Mouse (Mus musculus): ENCODE data around the gene Alpk3.
A peak's percentile ranks its signal among the peaks of the same experiment; 100 is the strongest.
"Not testable (repeated sequence)": the region's sequence is repeated elsewhere in the genome, so short reads cannot be mapped to it uniquely, and the experiment has no call there.

Gene Alpk3

DNA sequence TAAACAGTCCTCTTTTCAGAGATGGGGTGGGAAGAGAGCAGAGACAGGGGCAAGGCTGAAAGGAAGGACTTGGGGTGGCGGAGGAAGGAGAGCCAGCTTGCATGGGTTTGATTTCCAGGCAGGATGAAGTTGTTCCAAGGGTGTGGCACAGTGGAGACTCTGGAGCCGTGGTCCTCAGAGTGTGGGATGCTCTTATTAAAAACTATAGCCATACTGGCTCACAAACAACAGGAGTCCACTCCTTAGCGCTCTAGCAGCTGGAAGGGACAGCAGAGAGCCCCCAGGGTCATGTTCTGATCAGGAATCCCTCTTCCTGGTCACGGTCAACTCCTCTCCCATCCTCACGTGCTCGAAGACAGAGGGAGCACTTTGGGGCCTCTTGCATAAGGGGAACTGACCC, 76.0 kb downstream of the Alpk3 start:
- no peak for DNase-seq

DNA sequence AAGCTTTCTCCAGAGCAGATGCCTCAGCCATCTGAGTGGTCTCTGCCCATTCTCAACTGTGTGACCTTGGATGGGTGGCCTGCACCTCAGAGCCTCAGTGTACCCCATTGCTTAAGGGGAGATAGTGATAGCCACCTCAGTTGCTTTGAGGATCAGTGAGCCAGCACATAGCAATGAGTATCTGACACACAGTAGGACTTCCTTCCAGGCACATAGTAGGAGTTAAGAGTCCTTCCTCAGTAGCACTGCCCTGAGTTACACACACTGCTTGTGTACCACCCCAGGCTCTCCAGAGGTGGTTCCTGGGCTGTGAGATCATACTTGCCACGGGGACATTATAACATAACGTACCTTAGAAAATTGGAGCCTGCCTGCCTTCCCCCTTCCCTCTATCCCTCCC, 76.5 kb downstream of the Alpk3 start:
- DNase-seq: no peak

DNA sequence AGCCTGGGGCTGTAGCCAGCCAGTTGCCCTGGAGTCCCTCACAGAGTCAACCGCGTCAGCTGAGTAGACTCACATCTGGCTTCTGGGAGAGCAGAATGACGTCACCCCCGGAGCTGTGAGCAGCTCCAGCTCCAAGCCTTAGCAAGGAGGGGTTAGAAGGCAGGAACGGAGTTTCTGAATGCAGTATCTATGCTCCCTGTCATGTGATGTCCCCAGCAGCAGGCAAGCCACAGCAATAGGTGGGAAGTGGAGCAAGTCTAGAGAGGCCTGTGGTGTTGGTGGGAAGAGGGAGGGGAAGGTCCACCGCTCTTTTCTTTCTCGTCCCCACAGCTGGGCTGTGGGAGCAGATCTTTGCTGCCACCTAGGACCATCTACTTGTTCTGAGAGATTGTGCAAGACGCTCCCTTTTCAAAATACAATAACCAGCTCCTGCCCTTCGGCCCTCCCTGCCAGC, 77.2 kb downstream of the Alpk3 start:
- DNase-seq: peak; percentile 48 to 50

DNA sequence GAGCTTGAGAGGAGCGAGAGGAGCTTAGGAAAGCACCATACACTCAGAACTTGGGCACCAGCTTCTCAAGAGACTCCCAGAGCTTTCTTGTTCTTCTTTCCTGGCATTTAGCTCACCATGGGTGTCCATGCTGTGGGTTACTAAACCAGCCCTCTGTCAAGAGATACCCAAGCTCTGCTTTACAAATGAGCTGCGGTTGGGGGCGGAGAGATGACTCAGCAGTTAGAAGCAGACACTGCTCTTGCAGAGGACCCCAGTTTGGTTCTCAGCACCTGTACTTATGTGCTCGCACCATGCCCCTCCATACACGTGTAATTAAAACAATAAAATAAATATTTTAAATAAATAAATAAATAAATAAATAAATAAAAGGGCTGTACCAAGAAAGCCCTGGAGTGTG, 79.9 kb downstream of the Alpk3 start:
- DNase-seq: no peak

DNA sequence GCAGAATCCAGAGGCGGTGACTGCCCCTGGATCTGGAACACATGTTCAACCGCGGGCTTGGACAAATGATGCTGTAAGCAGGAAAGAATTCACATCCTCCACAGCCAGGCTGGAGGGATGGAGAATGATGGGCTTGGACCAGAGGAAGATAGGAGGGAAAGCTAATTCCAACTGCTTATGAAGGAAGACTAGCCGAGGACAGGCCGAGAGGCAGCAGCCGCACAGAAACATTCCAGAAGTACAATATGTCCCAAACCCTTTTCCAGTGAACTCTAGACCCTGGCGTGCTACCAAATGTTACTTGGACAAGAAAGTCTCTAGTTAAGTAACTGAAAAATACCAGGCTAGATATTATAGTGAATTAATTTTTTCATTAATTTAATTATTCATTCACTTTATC, 81.7 kb downstream of the Alpk3 start:
- DNase-seq: no peak

DNA sequence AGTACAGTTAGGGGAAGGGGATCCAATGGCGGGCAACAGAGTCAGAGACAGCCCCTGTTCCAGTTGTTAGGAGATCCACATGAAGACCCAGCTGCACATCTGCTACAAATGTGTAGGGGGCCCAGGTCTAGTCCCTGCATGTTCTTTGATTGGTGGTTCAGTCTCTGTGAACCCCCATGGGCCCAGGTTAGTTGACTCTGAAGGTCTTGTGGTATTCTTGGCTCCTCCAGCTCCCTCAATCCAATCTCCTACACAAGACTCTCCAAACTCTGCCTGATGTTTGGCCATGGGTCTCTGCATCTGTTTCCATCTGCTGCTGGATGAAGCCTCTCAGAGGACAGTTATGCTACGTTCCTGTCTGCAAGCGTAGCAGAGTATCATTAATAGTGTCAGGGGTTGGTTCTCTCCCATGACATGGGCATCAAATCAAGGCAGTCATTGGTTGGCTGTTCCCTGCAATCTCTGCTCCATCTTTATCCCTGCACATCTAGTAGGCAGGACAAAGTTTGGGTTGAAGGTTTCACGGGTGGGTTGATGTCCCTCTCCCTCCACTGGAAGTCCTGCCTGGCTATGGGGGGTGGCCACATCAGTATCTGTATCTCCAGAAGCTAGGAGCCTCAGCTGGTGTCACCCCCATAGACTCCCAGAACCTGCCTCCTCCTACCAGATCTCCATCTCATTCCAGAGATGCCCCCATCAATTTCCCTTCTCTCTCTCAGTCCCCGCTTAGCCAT, 82.4 kb downstream of the Alpk3 start:
- DNase-seq: no peak

DNA sequence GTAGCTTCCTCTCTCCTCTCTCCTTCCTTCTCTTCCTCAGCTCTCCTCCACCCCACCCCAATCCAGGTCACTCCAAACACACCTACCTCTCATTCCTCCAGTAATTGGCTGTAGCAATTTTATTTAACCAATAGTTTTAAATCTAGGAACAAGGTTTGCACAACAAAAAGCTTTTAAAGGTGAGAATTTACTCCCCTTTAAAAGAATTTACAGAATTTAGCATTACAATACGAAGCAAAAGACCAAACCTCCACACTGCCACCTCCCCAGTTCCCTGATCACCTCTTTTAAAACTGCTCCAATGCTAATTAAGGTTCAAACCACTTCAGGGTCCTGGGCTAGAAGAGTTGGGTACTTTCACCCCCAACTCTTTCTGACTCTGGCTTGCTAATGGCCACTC, 84.1 kb downstream of the Alpk3 start:
- DNase-seq: no peak

DNA sequence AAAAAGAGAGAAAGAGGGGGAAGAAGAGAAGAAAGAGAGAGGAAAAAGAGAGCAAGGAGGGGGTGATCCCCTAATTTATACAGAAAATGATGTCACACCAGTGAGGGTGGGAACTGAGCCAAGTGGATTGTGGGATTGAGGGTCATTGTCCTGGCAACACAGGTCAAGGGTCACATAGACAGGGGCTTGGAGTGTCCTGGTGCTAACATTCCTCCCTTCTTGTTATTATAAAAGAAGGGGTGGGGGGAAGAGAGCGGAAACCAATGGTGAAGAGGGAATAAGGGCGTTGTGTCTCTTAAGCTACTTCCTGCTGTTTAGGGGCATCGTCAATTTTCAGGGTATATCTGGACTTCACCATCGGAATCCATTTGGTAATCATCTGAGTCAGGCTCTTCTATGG, 85.7 kb downstream of the Alpk3 start:
- not testable (repeated sequence) for DNase-seq

DNA sequence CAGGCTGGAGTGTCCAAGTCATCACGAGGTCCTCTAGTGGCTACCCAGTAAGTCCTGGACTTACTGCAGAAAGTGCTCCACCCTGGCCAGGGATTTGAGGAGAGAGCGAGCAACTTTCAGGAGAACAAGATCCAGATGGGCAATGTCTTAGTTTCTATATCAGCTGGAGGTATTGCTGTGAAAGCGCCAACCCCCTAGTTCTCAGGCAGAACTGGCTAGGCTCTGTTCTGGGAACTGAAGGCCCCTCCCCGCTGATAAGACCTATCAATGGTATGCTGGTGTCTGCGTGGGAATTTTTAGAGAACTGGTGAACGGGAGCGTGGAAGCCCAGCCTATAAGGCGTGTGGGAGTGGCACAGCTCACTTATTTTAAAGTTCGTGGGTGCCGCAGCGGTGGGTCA, 92.4 kb downstream of the Alpk3 start:
- no peak for DNase-seq

DNA sequence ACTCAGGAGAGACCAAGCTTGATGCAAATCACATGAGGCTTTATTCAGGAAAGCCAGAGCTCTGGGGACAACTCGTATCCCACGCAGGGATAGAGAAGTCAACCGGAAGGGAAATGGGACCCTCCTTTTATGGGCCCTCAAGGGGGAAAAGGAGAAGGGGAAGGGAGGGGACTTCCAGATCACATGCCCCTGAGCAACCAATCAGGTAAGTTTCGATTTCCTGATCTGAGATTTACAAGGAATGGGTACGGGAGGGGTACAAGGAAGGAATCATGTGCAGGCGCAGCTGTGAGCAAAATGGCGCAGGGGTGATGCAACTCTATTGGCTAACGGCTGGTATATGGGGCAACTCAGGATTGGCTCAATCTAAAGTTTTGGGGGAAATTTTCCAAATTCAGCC, 93.8 kb downstream of the Alpk3 start:
- DNase-seq: no peak

DNA sequence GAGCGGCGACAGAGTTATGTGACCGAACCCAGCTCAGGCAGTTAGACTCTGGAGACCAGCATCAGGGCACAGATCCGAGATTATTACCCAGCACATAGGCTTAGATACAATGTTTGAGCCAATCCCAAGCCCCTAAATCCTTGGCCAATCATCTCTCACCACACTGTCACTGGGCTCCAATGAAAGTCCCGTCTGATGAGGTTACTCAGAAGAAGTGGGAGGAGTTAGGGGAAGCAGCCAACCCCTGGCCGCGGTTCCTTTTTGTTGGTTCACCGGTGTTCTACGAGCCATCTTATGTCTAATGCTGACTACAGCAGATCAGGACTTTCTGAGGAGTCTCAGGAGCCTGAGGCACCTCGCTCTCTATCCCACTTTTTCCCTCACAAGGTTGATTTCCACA, 94.9 kb downstream of the Alpk3 start:
- no peak for DNase-seq

DNA sequence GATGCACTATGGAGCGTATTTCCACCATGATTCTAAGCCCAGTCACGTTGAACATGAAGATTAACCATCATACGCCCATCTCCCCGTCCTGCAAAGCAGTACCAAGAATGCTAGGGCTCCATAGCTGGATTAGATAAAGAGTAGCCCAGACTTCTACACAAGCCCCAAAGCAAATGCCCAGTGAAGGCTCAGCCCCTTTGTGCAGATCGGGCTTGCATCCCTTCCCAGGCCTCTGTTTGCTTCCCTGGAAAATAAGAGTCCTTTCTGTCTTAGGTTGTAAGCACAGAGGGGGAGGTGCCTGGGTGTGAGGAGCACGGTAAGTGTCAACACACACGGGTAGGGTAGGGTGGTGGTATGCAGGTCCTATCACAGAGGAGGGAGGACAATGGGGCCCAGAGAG, 95.4 kb downstream of the Alpk3 start:
- no peak for DNase-seq

DNA sequence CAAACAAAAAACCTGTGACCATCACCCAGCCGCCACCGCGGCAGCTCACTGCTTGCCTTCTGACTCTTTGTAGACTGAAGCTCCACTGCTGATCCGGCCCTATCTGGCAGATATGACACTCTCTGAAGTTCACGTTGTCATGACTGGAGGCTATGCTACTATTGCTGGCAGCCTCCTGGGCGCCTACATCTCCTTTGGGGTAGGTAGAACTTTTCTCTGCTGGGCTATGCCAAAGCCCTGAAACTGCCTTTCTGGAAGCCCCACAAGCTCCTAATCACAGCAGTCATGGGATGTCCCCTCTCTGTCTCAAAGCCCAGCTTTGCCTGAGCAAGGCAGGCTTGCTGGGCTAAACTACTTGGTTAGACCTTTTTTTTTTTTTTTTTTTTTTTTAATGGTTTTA, 95.9 kb downstream of the Alpk3 start:
- no peak for DNase-seq

DNA sequence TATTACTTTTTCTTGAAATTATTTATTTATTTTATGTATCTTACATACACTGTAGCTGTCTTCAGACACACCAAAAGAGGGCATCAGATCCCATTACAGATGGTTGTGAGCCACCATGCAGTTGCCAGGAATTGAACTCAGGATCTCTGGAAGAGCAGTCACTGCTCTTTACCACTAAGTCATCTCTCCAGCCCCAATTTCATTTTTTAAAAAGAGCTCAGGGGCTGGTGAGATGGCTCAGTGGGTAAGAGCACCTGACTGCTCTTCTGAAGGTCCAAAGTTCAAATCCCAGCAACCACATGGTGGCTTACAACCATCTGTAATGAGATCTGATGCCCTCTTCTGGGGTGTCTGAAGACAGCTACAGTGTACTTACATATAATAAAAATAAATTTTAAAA, 96.8 kb downstream of the Alpk3 start:
- DNase-seq: not testable (repeated sequence)

DNA sequence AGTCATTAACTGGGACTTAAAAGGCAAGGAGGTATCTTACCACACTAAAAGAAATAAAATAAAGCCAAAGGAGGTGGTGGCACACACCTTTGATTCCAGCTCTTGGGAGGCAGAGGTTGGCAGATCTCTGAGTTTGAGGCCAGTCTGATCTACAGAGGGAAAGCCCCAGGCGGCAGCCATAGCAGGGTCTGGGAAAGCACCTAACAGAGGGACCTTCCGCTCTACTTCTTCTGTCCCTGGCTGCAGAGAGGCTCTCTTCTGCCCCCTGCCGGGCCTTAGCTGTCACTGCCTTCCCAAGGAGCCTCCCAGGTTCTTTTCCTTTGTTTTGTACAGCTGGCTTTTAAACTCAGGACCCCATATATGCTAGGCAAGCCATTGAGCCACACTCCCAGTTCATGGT, 97.6 kb downstream of the Alpk3 start:
- DNase-seq: peak; percentile 50 to 52

All from thymus, postnatal 36 days (tissue).